Mouse (Mus musculus): ENCODE measurements around the gene Krt14. TPM values are rescaled to one million over a fixed set of nuclear protein-coding genes. Genes with fewer than 3 reads are reported as not detected.

Krt14 gene
- total and polyA plus RNA-seq, 2 experiments from 2014 or later = 0.55 TPM; not detected in 1

DNA sequence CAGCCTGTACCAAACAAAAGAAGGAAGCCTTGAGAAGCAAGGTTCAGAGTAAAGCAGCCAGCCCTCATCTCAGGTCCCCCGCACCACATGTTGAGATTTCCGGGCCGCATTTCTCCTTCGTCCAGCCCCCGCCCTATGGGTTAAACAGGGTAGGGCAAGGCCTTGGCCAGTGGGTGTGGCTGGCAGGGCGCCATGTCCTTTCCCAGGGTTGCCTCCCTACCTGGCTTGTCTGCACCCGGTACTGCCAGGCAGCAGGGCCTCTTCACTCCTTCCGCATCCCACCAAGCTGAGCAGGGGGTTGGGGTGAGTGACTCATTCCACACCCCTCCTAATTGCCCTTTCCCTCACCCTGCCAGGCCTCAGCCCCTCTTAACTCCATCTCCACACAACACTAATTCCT is 39.3 kb downstream of the Krt14 start:
- ATAC-seq (no peak), DNase-seq (ENCODE audit: low spot score) (no peak)
- no peaks in the 10 kb centered on the region for H3K4me1 ChIP-seq (ENCODE audit: insufficient read depth, low read length)
- no peak for TF ChIP-seq CTCF (IDR thresholded peaks at IDR 0.05; ENCODE audit: low read depth)
- H3K36me3 ChIP-seq (ENCODE audit: insufficient read depth, low read length) = no peaks in the 10 kb centered on the region
- no peak overlapping the region for H3K9ac ChIP-seq (replicated peaks; ENCODE audit: low read length)
- no peak overlapping the region for H3K4me3 ChIP-seq (ENCODE audit: low read length)
- H3K27me3 ChIP-seq (ENCODE audit: insufficient read depth, low read length) = no peaks in the 10 kb centered on the region
- H3K9me3 ChIP-seq (ENCODE audit: low read length) = no peaks in the 10 kb centered on the region
- no peak overlapping the region for H3K4me2 ChIP-seq (ENCODE audit: low read depth, low read length)
- H3K27ac ChIP-seq = no peak overlapping the region
- WGBS = 81% methylated on average over 8 of the region's 8 CpGs

DNA sequence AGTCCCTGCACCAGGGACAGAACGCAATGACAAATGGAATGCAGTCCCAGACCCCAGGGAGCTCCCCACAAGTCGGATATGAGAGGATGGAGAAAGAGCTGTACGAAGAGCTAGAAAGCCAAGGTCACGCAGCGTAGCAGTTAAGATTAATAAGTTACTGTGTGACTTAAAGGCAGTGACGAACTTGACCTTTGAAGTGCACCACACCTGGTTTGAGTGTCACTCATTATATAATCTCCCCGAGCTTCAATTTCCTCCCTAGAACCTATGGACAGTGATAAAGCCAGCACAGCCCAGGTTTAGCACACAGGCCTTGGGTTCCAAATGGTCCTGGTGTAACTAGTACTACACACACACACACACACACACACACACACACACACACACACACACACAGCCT is 43.0 kb downstream of the Krt14 start:
- TF ChIP-seq CTCF (IDR thresholded peaks at IDR 0.05; ENCODE audit: low read depth) = no peak
- DNase-seq (ENCODE audit: low spot score) = no peak
- H3K27ac ChIP-seq = no peak overlapping the region
- no peaks in the 10 kb centered on the region for H3K27me3 ChIP-seq (ENCODE audit: insufficient read depth, low read length)
- no peaks in the 10 kb centered on the region for H3K36me3 ChIP-seq (ENCODE audit: insufficient read depth, low read length)
- H3K4me3 ChIP-seq (ENCODE audit: low read length) = no peak overlapping the region
- no peak overlapping the region for H3K9ac ChIP-seq (replicated peaks; ENCODE audit: low read length)
- 53% methylated on average over 7 of the region's 7 CpGs for WGBS
- no peaks in the 10 kb centered on the region for H3K9me3 ChIP-seq (ENCODE audit: low read length)
- H3K4me1 ChIP-seq (ENCODE audit: insufficient read depth, low read length) = no peaks in the 10 kb centered on the region
- no peak overlapping the region for H3K4me2 ChIP-seq (ENCODE audit: low read depth, low read length)
- ATAC-seq = no peak

DNA sequence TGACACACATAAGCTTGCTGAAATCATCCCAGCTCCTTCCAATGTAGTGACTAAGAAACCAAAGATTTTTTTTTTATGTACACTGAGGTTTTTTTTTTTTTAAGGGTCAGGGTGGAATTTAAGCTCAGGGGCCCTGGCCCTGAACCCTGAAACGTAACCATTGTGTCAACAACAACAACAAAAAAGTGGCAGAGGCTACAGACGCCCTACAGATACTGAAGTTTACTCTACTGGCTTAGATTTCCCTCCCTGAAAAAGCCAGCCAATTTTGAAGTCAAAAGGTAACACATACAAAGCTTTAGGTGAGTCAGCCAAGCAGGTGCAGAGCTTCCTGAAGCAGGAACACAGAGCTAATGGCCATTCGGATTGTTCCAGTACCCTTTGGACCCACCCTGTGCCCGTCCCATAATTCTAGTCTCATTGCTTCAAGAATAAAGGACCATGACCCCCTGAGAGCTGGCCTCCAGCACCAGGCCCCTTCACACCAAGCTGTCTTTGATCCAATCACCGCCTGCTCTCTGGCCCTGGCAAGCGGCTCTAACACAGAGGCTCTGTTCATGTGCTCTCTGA is 49.4 kb downstream of the Krt14 start:
- no peaks in the 10 kb centered on the region for H3K36me3 ChIP-seq (ENCODE audit: insufficient read depth, low read length)
- no peaks in the 10 kb centered on the region for H3K4me1 ChIP-seq (ENCODE audit: insufficient read depth, low read length)
- no peak for ATAC-seq
- TF ChIP-seq CTCF (IDR thresholded peaks at IDR 0.05; ENCODE audit: low read depth) = no peak
- H3K27ac ChIP-seq = no peak overlapping the region
- 63% methylated on average over 6 of the region's 6 CpGs for WGBS
- H3K27me3 ChIP-seq (ENCODE audit: insufficient read depth, low read length) = no peaks in the 10 kb centered on the region
- H3K9ac ChIP-seq (replicated peaks; ENCODE audit: low read length) = no peak overlapping the region
- no peak overlapping the region for H3K4me2 ChIP-seq (ENCODE audit: low read depth, low read length)
- no peaks in the 10 kb centered on the region for H3K9me3 ChIP-seq (ENCODE audit: low read length)
- DNase-seq (ENCODE audit: low spot score) = no peak
- no peak overlapping the region for H3K4me3 ChIP-seq (ENCODE audit: low read length)

DNA sequence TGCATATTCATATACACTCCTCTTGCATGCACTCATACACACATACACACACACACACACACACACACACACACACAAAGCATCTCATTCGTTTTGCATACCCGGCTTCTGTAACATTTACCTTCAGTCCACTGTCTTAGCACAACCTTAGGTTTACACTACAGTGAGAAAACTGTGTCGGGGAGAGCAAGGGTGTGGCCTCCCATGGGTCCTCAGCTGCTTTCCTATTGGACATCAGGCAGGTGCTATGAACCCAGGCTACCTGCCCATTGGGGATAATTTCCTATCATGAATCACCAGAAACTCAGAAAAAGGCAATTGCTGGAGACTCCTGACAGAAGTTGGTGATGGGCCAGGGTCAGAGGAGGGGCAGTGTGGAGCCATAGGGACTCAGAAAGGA is 50.0 kb downstream of the Krt14 start:
- no peak for ATAC-seq
- H3K9me3 ChIP-seq (ENCODE audit: low read length) = no peaks in the 10 kb centered on the region
- no peak overlapping the region for H3K4me2 ChIP-seq (ENCODE audit: low read depth, low read length)
- no peaks in the 10 kb centered on the region for H3K4me1 ChIP-seq (ENCODE audit: insufficient read depth, low read length)
- 84% methylated on average over 3 of the region's 3 CpGs for WGBS
- no peaks in the 10 kb centered on the region for H3K36me3 ChIP-seq (ENCODE audit: insufficient read depth, low read length)
- no peaks in the 10 kb centered on the region for H3K27me3 ChIP-seq (ENCODE audit: insufficient read depth, low read length)
- no peak for DNase-seq (ENCODE audit: low spot score)
- TF ChIP-seq CTCF (IDR thresholded peaks at IDR 0.05; ENCODE audit: low read depth) = no peak
- H3K27ac ChIP-seq = no peak overlapping the region
- H3K4me3 ChIP-seq (ENCODE audit: low read length) = no peak overlapping the region
- H3K9ac ChIP-seq (replicated peaks; ENCODE audit: low read length) = no peak overlapping the region

DNA sequence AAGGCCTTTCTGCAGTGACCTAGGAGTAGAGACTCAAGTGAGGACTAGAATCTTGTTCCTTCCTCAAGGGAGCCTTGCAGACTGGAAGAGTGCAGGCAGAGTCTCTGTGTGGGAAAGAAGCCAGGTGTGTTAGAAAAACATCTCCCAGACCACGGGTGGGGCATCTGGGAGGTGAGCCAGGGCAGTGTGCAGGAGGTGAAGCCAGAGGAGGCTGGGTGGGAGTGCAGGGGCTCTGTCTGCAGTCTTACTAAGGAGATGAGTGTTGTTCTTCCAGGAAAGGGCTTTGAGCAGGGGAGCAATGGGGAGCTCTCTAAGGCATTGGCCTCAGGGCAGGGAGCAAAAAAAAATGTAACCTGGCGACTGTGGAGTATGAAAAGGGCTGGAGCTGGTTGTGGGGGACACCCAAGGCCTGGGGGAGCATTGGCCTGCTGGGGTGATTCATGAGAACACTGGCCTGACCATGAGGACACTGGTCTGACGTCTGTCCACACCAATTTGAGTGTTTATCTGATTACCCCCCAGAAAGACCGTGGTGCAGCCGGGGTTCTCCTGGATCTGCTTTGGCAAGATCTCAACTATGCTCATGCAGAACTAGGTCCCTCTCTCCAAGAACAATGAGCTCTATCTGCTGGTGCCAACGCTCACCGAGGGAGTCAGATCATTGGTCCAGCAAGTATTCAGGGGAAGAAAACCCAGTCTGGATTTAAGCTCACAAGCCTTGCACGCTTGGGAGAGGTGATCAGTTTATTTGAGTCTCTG is 51.7 kb downstream of the Krt14 start:
- Histone ChIP-seq H3K36me3 (ENCODE audit: insufficient read depth, low read length) (no peaks in the 10 kb centered on the region), H3K4me1 (ENCODE audit: insufficient read depth, low read length) (no peaks in the 10 kb centered on the region), H3K4me2 (ENCODE audit: low read depth, low read length) (no peak overlapping the region), H3K4me3 (ENCODE audit: low read length) (no peak overlapping the region), H3K27ac (no peak overlapping the region), H3K9me3 (ENCODE audit: low read length) (no peaks in the 10 kb centered on the region), H3K27me3 (ENCODE audit: insufficient read depth, low read length) (no peaks in the 10 kb centered on the region), H3K9ac (replicated peaks; ENCODE audit: low read length) (no peak overlapping the region)
- ATAC-seq (no peak), DNase-seq (ENCODE audit: low spot score) (no peak)
- no peak for TF ChIP-seq CTCF (IDR thresholded peaks at IDR 0.05; ENCODE audit: low read depth)
- WGBS = 47% methylated on average over 8 of the region's 8 CpGs

Other genes with a start within 250 kb of the Krt14 start
- not detected in 2 replicates for gene Krtap29-1, start 228.5 kb downstream of the Krt14 start, total RNA-seq (2014; rRNA removed)
- not detected in 2 replicates for gene Krtap29-1, start 228.5 kb downstream of the Krt14 start, polyA plus RNA-seq (2015; fragmentation: Nextera tagmentation; extraction: Ambion mirVana)
- not detected in 2 replicates for gene Krtap16-1, start 221.0 kb downstream of the Krt14 start, total RNA-seq (2014; rRNA removed)
- 0.09 TPM in 1 of 2 replicates, not detected in the other for gene Krtap16-1, start 221.0 kb downstream of the Krt14 start, polyA plus RNA-seq (2015; fragmentation: Nextera tagmentation; extraction: Ambion mirVana)
- 2.6 and 3.0 TPM in 2 replicates for gene Krtap17-1, start 213.6 kb downstream of the Krt14 start, total RNA-seq (2014; rRNA removed)
- gene Krtap17-1, start 213.6 kb downstream of the Krt14 start, polyA plus RNA-seq (2015; fragmentation: Nextera tagmentation; extraction: Ambion mirVana) = 1.6 and 1.8 TPM in 2 replicates
- gene Krt33a, start 191.3 kb downstream of the Krt14 start, total RNA-seq (2014; rRNA removed) = not detected in 2 replicates
- not detected in 2 replicates for gene Krt33a, start 191.3 kb downstream of the Krt14 start, polyA plus RNA-seq (2015; fragmentation: Nextera tagmentation; extraction: Ambion mirVana)
- not detected in 2 replicates for gene Krt33b, start 177.7 kb downstream of the Krt14 start, total RNA-seq (2014; rRNA removed)
- 0.11 and 0.29 TPM in 2 replicates for gene Krt33b, start 177.7 kb downstream of the Krt14 start, polyA plus RNA-seq (2015; fragmentation: Nextera tagmentation; extraction: Ambion mirVana)
- not detected in 2 replicates for gene Krt34, start 166.0 kb downstream of the Krt14 start, total RNA-seq (2014; rRNA removed)
- gene Krt34, start 166.0 kb downstream of the Krt14 start, polyA plus RNA-seq (2015; fragmentation: Nextera tagmentation; extraction: Ambion mirVana) = 0.11 TPM in 1 of 2 replicates, not detected in the other
- gene Krt31, start 157.0 kb downstream of the Krt14 start, total RNA-seq (2014; rRNA removed) = not detected in 2 replicates
- gene Krt31, start 157.0 kb downstream of the Krt14 start, polyA plus RNA-seq (2015; fragmentation: Nextera tagmentation; extraction: Ambion mirVana) = not detected in 2 replicates
- gene Krt32, start 119.3 kb downstream of the Krt14 start, total RNA-seq (2014; rRNA removed) = not detected in 2 replicates
- not detected in 2 replicates for gene Krt32, start 119.3 kb downstream of the Krt14 start, polyA plus RNA-seq (2015; fragmentation: Nextera tagmentation; extraction: Ambion mirVana)
- gene Krt35, start 111.3 kb downstream of the Krt14 start, total RNA-seq (2014; rRNA removed) = 0.78 TPM in 1 of 2 replicates, not detected in the other
- 0.16 TPM in 2 replicates for gene Krt35, start 111.3 kb downstream of the Krt14 start, polyA plus RNA-seq (2015; fragmentation: Nextera tagmentation; extraction: Ambion mirVana)
- not detected in 2 replicates for gene Krt36, start 101.9 kb downstream of the Krt14 start, total RNA-seq (2014; rRNA removed)
- gene Krt36, start 101.9 kb downstream of the Krt14 start, polyA plus RNA-seq (2015; fragmentation: Nextera tagmentation; extraction: Ambion mirVana) = 0.14 TPM in 1 of 2 replicates, not detected in the other
- gene Krt13, start 86.0 kb downstream of the Krt14 start, total RNA-seq (2014; rRNA removed) = not detected in 2 replicates
- 0.13 TPM in 1 of 2 replicates, not detected in the other for gene Krt13, start 86.0 kb downstream of the Krt14 start, polyA plus RNA-seq (2015; fragmentation: Nextera tagmentation; extraction: Ambion mirVana)
- gene Krt15, start 71.6 kb downstream of the Krt14 start, total RNA-seq (2014; rRNA removed) = 0.25 and 0.68 TPM in 2 replicates
- 0.21 and 0.24 TPM in 2 replicates for gene Krt15, start 71.6 kb downstream of the Krt14 start, polyA plus RNA-seq (2015; fragmentation: Nextera tagmentation; extraction: Ambion mirVana)
- 0.65 and 2.7 TPM in 2 replicates for gene Krt19, start 58.9 kb downstream of the Krt14 start, total RNA-seq (2014; rRNA removed)
- gene Krt19, start 58.9 kb downstream of the Krt14 start, polyA plus RNA-seq (2015; fragmentation: Nextera tagmentation; extraction: Ambion mirVana) = 3.8 and 4.9 TPM in 2 replicates
- gene Krt9, start 14.3 kb downstream of the Krt14 start, total RNA-seq (2014; rRNA removed) = 0.05 TPM in 1 of 2 replicates, not detected in the other
- gene Krt9, start 14.3 kb downstream of the Krt14 start, polyA plus RNA-seq (2015; fragmentation: Nextera tagmentation; extraction: Ambion mirVana) = 0.06 and 0.18 TPM in 2 replicates
- not detected in 2 replicates for gene Krt16, start 41.4 kb upstream of the Krt14 start, total RNA-seq (2014; rRNA removed)
- not detected in 2 replicates for gene Krt16, start 41.4 kb upstream of the Krt14 start, polyA plus RNA-seq (2015; fragmentation: Nextera tagmentation; extraction: Ambion mirVana)
- gene Krt17, start 53.5 kb upstream of the Krt14 start, total RNA-seq (2014; rRNA removed) = 0.40 and 1.0 TPM in 2 replicates
- gene Krt17, start 53.5 kb upstream of the Krt14 start, polyA plus RNA-seq (2015; fragmentation: Nextera tagmentation; extraction: Ambion mirVana) = 1.1 and 1.2 TPM in 2 replicates
- not detected in 2 replicates for gene Krt42, start 62.3 kb upstream of the Krt14 start, total RNA-seq (2014; rRNA removed)
- 0.23 TPM in 1 of 2 replicates, not detected in the other for gene Krt42, start 62.3 kb upstream of the Krt14 start, polyA plus RNA-seq (2015; fragmentation: Nextera tagmentation; extraction: Ambion mirVana)
- 74.1 and 76.5 TPM in 2 replicates for gene Eif1, start 112.3 kb upstream of the Krt14 start, total RNA-seq (2014; rRNA removed)
- 1,309 and 1,318 TPM in 2 replicates for gene Eif1, start 112.3 kb upstream of the Krt14 start, polyA plus RNA-seq (2015; fragmentation: Nextera tagmentation; extraction: Ambion mirVana)
- gene Gast, start 126.9 kb upstream of the Krt14 start, total RNA-seq (2014; rRNA removed) = not detected in 2 replicates
- 0.45 and 0.73 TPM in 2 replicates for gene Gast, start 126.9 kb upstream of the Krt14 start, polyA plus RNA-seq (2015; fragmentation: Nextera tagmentation; extraction: Ambion mirVana)
- 530 and 555 TPM in 2 replicates for gene Hap1, start 148.6 kb upstream of the Krt14 start, total RNA-seq (2014; rRNA removed)
- 344 and 395 TPM in 2 replicates for gene Hap1, start 148.6 kb upstream of the Krt14 start, polyA plus RNA-seq (2015; fragmentation: Nextera tagmentation; extraction: Ambion mirVana)
- gene Jup, start 190.2 kb upstream of the Krt14 start, total RNA-seq (2014; rRNA removed) = 105 and 119 TPM in 2 replicates
- gene Jup, start 190.2 kb upstream of the Krt14 start, polyA plus RNA-seq (2015; fragmentation: Nextera tagmentation; extraction: Ambion mirVana) = 42.7 and 49.8 TPM in 2 replicates
- 23.9 and 28.2 TPM in 2 replicates for gene P3h4, start 207.3 kb upstream of the Krt14 start, total RNA-seq (2014; rRNA removed)
- gene P3h4, start 207.3 kb upstream of the Krt14 start, polyA plus RNA-seq (2015; fragmentation: Nextera tagmentation; extraction: Ambion mirVana) = 20.7 and 22.0 TPM in 2 replicates
- gene Fkbp10, start 208.1 kb upstream of the Krt14 start, total RNA-seq (2014; rRNA removed) = 34.6 and 41.1 TPM in 2 replicates
- 27.0 and 27.4 TPM in 2 replicates for gene Fkbp10, start 208.1 kb upstream of the Krt14 start, polyA plus RNA-seq (2015; fragmentation: Nextera tagmentation; extraction: Ambion mirVana)
- 59.2 and 61.7 TPM in 2 replicates for gene Nt5c3b, start 234.3 kb upstream of the Krt14 start, total RNA-seq (2014; rRNA removed)
- gene Nt5c3b, start 234.3 kb upstream of the Krt14 start, polyA plus RNA-seq (2015; fragmentation: Nextera tagmentation; extraction: Ambion mirVana) = 106 and 108 TPM in 2 replicates
- gene Klhl10, start 234.4 kb upstream of the Krt14 start, total RNA-seq (2014; rRNA removed) = 0.40 and 0.42 TPM in 2 replicates
- gene Klhl10, start 234.4 kb upstream of the Krt14 start, polyA plus RNA-seq (2015; fragmentation: Nextera tagmentation; extraction: Ambion mirVana) = 0.39 and 0.84 TPM in 2 replicates

Data from hindbrain, postnatal 0 days (tissue).